Mouse (Mus musculus) forebrain, embryonic 14.5 days (tissue): Measurements from ENCODE around the gene Syt7. TPM values are rescaled to one million over a fixed set of nuclear protein-coding genes. Genes with fewer than 3 reads are reported as not detected.

Experiments
- ATAC-seq: fragments of 200-750 bp; cut with Nextera tagmentation; 2 replicates; pipeline ENCODE4 v1.8.0; 2017; ENCODE audit warnings: mild to moderate bottlenecking, moderate library complexity
- DNase-seq: peaks from one replicate; pipeline ENCODE4 v3.0.0-alpha.2; 2015; ENCODE audit warnings: low spot score
- H3K27ac ChIP-seq: fragments of 300-500 bp; sonication (generic); 2 replicates; pipeline ENCODE4 v1.5.1; 2014; ENCODE audit warnings: low read depth, mild to moderate bottlenecking, control low read depth, low read length, moderate library complexity
- H3K27me3 ChIP-seq: fragments of 300-500 bp; sonication (generic); replicated peaks from 2 replicates; pipeline ENCODE4 v1.6.1; 2014; ENCODE audit warnings: low read length, control low read depth, mixed read lengths; ENCODE audit not compliant: control insufficient read depth, insufficient read depth
- H3K36me3 ChIP-seq: fragments of 300-500 bp; sonication (generic); 2 replicates; pipeline ENCODE4 v1.6.1; 2014; ENCODE audit warnings: low read length, control low read depth; ENCODE audit not compliant: control insufficient read depth, insufficient read depth
- H3K4me1 ChIP-seq: fragments of 300-500 bp; sonication (generic); 2 replicates; pipeline ENCODE4 v1.6.1; 2014; ENCODE audit warnings: antibody characterized with exemption, low read length, control low read depth; ENCODE audit not compliant: control insufficient read depth, insufficient read depth
- H3K4me2 ChIP-seq: fragments of 300-500 bp; sonication (generic); 2 replicates; pipeline ENCODE4 v1.6.1; 2014; ENCODE audit warnings: mild to moderate bottlenecking, control low read depth, low read length
- H3K4me3 ChIP-seq: fragments of 300-500 bp; sonication (generic); 2 replicates; pipeline ENCODE4 v1.5.1; 2014; ENCODE audit warnings: low read depth, low read length, control low read depth
- H3K9ac ChIP-seq: fragments of 300-500 bp; sonication (generic); 2 replicates; pipeline ENCODE4 v1.6.1; 2014; ENCODE audit warnings: mild to moderate bottlenecking, low read length, control low read depth, moderate library complexity
- H3K9me3 ChIP-seq: fragments of 300-500 bp; sonication (generic); replicated peaks from 2 replicates; pipeline ENCODE4 v1.6.1; 2016; ENCODE audit warnings: low read length, control low read depth, mixed read lengths; ENCODE audit not compliant: control insufficient read depth
- WGBS: fragments of 180-500 bp; shearing (Covaris S2); extraction: QIAGEN DNeasy Blood & Tissue Kit; methylation state at CpG from one replicate; pipeline ENCODE4 v1.1.7; 2014; 5-methylcytosine and 5-hydroxymethylcytosine counted together
- polyA plus RNA-seq: library from polyadenylated mRNA; unstranded; fragments of >200 nt; fragmentation: Nextera tagmentation; extraction: Ambion mirVana; gene quantifications from 2 replicates; pipeline ENCODE4 v1.2.1, GENCODE M21; 2014

The Syt7 gene
- polyA plus RNA-seq: 5.8 and 6.1 TPM in 2 replicates

DNA sequence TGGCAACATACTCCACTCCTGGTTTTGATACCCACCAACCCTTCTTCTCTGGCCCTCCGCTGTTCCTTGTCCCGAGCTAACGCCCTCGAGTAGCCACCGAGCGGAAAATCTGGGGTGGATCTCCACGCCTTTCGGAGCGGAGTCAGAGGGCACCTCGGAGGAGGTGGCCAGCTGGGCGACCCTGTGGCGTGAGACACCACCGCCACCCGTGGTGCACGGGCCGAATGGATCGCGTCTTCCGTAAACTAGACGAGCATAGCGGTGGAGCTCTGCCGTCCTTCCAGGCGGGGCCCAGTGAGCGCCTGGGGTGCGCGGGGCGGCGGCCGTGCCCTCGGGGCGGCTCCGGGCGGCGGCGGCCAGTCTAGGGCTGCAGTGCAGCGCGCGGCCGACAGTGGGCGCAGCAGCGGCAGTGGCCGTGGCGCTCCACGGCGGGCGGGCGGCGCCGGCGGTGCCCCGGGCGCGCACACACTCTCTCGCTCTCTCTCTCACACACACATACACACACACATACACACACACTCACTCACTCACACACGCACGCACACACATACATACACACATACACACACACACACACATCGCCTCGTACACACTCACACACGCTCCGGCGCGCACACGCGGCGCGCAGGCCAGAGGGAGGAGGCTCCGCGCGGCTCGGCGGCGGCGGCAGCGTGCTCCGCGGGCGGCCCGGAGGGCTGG lies at the start of gene Syt7:
TSS of gene Syt7 (plus strand) at position 476 of the 699 bp plus-strand sequence.
- DNase-seq (peak; percentile 94), ATAC-seq (peak; percentile 85)
- Histone ChIP-seq H3K4me2 (peak within 1 kb of the TSS; percentile 74), H3K36me3 (no peaks in the 10 kb centered on the region), H3K27ac (peak within 1 kb of the TSS; percentile 65), H3K9me3 (no peaks in the 10 kb centered on the region), H3K4me3 (peak within 1 kb of the TSS; percentile 65), H3K27me3 (no peaks in the 10 kb centered on the region; the same call in 1 of the 2 replicates), H3K4me1 (peaks cover 14% of the 10 kb centered on the region), H3K9ac (peak within 1 kb of the TSS; percentile 81)
- WGBS: under 1% methylated on average over 58 of the region's 78 CpGs

DNA sequence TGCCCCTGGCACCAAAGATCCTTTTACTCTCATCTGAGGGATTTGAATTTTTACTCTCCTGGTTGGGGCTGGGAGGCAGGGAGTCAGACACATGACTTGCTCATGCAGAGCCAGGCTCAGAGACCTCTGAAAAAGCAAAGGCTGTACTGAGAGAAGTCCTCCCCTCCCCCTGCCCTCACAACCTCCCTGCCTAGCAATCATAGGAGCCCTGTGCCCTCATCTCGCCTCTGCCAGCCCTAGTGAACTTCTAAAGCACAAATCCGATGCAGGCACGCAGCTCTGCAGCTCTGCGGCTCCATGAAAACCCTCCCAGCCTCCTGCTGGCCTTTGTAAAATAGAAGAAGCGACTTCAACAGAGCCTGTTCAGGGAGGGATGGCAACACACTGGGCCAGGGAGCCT lies 49.6 kb upstream of the Syt7 start:
- H3K9me3 ChIP-seq: no peaks in the 10 kb centered on the region
- no peak overlapping the region for H3K4me2 ChIP-seq
- H3K27ac ChIP-seq: 0 out of 2 replicates have a peak overlapping the region, but pooled peaks have one; percentile 7
- 0 out of 2 replicates have a peak overlapping the region, but pooled peaks have one; percentile 17 for H3K9ac ChIP-seq
- no peaks in the 10 kb centered on the region for H3K27me3 ChIP-seq
- 2% methylated on average over 5 of the region's 5 CpGs for WGBS
- peaks cover 9% of the 10 kb centered on the region for H3K4me1 ChIP-seq
- ATAC-seq: no peak
- peak; percentile 34 for DNase-seq
- H3K36me3 ChIP-seq: no peaks in the 10 kb centered on the region
- no peak overlapping the region for H3K4me3 ChIP-seq

DNA sequence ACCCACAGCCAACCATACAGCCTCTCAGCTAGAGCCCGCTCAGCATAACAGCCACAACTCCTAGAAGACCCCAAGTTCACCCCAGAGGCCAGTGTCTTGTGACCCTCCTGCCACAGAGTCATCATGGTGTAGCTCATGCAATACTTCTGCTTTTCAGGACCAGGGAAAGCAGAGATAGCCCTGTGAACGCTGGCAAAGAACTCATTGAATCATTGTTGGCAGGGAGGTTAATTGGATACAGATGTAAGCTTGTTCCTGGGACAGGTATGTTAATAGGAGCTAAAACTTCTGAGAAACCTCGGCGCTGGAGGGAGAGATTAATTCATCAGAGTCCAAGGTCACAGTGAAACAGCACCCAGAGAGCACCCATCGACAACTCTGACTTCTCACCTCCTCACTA lies 48.2 kb upstream of the Syt7 start:
- Histone ChIP-seq H3K36me3 (no peaks in the 10 kb centered on the region), H3K9ac (no peak overlapping the region), H3K9me3 (no peaks in the 10 kb centered on the region), H3K4me1 (peaks cover 9% of the 10 kb centered on the region), H3K4me3 (no peak overlapping the region), H3K27ac (no peak overlapping the region), H3K27me3 (no peaks in the 10 kb centered on the region), H3K4me2 (no peak overlapping the region)
- DNase-seq (no peak), ATAC-seq (no peak)
- WGBS: 33% methylated on average over 5 of the region's 5 CpGs

DNA sequence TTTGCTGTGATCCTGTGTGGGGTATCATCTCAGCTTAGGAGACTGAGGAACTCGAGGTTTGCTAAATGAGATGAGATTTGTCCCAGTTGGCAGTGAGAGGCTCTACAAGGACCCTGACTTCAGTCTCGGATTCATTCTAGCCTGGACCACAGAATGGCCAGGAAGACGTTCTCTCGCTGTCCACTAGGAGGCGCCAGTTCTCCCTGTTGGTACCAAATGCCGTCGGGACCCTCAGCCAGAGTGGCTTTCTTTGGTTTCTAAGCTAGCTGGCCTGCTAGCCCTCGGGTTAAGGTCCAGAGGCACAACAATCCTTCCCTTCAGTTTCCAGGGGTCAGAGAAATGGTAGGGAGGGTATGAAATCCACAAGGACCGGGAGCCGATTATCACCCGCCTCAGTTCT lies 47.7 kb upstream of the Syt7 start:
- Histone ChIP-seq H3K4me3 (no peak overlapping the region), H3K27ac (no peak overlapping the region), H3K4me2 (no peak overlapping the region), H3K36me3 (no peaks in the 10 kb centered on the region), H3K4me1 (peaks cover 9% of the 10 kb centered on the region), H3K9ac (no peak overlapping the region), H3K27me3 (no peaks in the 10 kb centered on the region), H3K9me3 (no peaks in the 10 kb centered on the region)
- DNase-seq: peak; percentile 82
- peak; percentile 31; the same call in 1 of the 2 replicates for ATAC-seq
- WGBS: 19% methylated on average over 11 of the region's 11 CpGs

DNA sequence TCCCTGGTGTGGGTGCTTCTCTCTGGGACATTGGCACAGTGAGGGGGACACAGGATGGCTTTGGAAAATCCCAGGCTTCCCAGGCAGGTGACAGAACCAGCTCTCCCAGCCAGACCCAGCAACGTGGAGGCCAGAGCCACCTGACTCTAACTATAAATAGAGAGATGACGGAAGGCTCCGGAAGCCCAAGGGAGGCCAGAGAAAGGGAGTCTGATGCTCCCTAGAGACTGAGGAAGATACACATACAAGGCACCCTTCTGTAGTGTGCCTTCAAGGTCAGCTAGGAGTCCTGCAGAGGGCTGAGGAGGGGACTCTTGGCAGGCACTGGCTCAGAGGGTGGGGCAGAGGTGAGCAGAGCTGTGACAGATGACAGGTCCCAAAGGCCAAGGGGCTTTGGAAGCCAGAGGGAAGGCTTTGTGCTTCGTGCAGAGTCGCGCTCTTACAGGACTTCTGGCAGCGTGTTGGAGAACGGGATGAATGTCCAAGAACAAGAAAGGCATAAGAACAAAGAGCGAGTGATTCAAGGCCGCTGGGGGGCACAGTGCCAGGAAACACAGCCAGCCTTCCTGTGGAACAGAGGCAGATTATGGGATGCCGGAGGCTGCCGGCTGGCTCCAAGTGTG lies 47.0 kb upstream of the Syt7 start:
- H3K27me3 ChIP-seq: no peaks in the 10 kb centered on the region
- WGBS: 18% methylated on average over 12 of the region's 12 CpGs
- H3K36me3 ChIP-seq: no peaks in the 10 kb centered on the region
- H3K9ac ChIP-seq: no peak overlapping the region
- H3K9me3 ChIP-seq: no peaks in the 10 kb centered on the region
- H3K4me3 ChIP-seq: no peak overlapping the region
- ATAC-seq: peak; percentile 65
- DNase-seq: peak; percentile 90
- H3K4me2 ChIP-seq: no peak overlapping the region
- H3K27ac ChIP-seq: peak overlapping the region; percentile 52; the same call in 1 of the 2 replicates
- H3K4me1 ChIP-seq: peaks cover 9% of the 10 kb centered on the region

DNA sequence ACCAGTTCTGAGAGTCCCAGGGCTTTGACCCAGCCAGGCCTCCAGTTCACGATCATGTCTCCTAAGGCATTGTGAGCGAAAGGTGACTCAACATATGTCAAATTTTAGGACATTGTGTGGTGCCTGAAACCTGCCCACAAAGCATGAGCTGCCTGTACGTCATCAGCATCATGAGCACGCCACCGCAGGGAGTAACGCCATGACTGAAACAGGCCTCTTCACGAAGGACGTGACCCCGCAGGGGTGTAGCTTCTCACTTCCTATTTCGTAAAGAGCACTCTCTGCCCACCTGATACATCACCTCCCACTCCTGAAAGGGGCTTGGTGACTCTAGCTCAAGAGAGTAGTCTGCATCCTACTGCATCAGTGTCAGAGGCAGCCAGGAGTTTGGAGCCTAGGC lies 45.0 kb upstream of the Syt7 start:
- peaks cover 9% of the 10 kb centered on the region for H3K4me1 ChIP-seq
- ATAC-seq: no peak

DNA sequence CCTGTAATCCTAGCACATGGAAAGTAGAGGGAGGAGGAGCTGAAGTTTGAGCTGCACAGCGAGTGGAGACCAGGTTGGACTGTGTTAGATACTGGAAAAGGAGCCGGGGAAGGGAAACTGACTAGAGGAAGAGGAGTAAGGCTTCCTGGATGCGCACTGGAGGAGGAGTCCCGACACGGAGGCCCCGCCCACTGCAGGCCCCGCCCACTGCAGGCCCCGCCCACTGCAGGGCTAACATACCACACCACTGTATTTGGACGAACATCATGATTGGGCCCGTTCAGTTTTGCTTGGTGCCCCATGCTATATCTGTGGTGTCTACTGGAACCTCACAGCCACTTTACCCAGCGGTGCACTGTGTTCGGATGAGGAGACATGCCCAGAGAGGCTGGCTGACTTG lies 43.2 kb upstream of the Syt7 start:
- WGBS: 52% methylated on average over 12 of the region's 12 CpGs
- no peak for ATAC-seq
- Histone ChIP-seq H3K4me1 (peaks cover 6% of the 10 kb centered on the region; the same call in 1 of the 2 replicates), H3K4me2 (no peak overlapping the region), H3K9me3 (no peaks in the 10 kb centered on the region), H3K27ac (no peak overlapping the region), H3K4me3 (no peak overlapping the region), H3K9ac (no peak overlapping the region), H3K36me3 (no peaks in the 10 kb centered on the region), H3K27me3 (no peaks in the 10 kb centered on the region)
- no peak for DNase-seq

More for the DNA sequence above, 45.0 kb upstream of the Syt7 start:
- H3K27ac ChIP-seq: no peak overlapping the region
- H3K9me3 ChIP-seq: no peaks in the 10 kb centered on the region
- 93% methylated on average over 10 of the region's 10 CpGs for WGBS
- no peak overlapping the region for H3K9ac ChIP-seq
- H3K4me3 ChIP-seq: no peak overlapping the region
- DNase-seq: no peak
- no peaks in the 10 kb centered on the region for H3K27me3 ChIP-seq
- H3K4me2 ChIP-seq: no peak overlapping the region
- H3K36me3 ChIP-seq: no peaks in the 10 kb centered on the region

DNA sequence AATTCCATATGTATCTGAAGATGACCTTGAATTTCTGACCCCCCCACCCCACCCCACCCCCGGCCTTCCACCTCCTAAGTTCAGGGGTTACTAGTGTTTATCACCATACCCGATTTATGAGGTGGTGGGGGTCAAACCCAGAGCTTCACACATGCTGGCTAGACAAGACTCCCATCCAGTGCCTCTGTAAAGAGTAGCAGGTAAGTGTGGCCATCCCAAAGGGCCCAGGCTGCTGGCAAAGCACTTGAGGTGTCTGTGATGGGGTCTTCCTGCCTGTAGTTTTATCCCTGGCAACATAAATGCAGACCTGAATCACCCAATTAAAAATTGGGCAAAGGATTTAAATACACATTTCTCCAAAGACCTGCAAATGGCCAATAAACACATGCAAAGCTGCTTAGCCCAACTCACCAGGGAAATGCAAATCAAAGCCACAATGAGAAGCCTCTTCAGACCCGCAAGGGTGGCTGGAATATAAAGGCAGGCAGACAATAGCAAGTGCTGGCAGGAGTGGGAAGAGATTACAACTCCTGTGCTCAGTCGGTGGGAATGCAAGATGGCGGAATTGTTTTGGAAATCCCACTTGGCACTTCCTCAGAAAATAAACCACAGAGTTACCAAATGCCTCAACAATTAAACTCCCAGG lies 41.1 kb upstream of the Syt7 start:
- DNase-seq: peak; percentile 39
- WGBS: 30% methylated on average over 5 of the region's 5 CpGs
- no peaks in the 10 kb centered on the region for H3K36me3 ChIP-seq
- no peak overlapping the region for H3K4me3 ChIP-seq
- H3K9ac ChIP-seq: no peak overlapping the region
- 0 out of 2 replicates have a peak, but pooled peaks cover under 1% of the 10 kb centered on the region for H3K4me1 ChIP-seq
- no peak overlapping the region for H3K4me2 ChIP-seq
- H3K27ac ChIP-seq: no peak overlapping the region
- H3K27me3 ChIP-seq: no peaks in the 10 kb centered on the region
- no peaks in the 10 kb centered on the region for H3K9me3 ChIP-seq
- no peak for ATAC-seq
